Mouse (Mus musculus) cerebellum, adult 9-11 months (tissue): ENCODE results near the gene Sec14l1.
A peak's percentile ranks its signal among the peaks of the same experiment; 100 is the strongest.
"Not testable (repeated sequence)": the region's sequence is repeated elsewhere in the genome, so short reads cannot be mapped to it uniquely, and the experiment has no call there.

Experiments
- DNase-seq: peaks from one replicate; pipeline ENCODE4 v3.0.0; 2022

Sec14l1 gene

GRCm38 (mm10) chr11:117114592-117115345 lies at the start of gene Sec14l1:
Gene Sec14l1, plus strand, starts transcription at chr11:117115168.
- DNase-seq: peak; percentile 99

DNA sequence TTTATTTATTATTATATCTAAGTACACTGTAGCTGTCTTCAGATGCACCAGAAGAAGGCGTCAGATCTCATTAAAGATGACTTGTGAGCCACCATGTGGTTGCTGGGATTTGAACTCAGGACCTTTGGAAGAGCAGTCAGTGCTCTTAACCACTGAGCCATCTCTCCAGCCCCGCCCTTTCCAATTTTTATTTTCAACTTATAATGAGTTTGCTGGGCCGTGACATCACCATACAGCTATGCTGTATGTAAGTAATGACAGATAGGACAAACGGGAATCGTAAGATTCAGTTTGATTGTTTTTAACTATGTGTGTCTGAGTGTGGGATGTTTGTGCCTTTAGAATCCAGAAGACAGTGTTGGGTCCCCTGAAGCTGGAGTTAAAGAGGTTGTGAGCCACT lies 49.4 kb upstream of the Sec14l1 start:
- DNase-seq: not testable (repeated sequence)

GRCm38 (mm10) chr11:117066738-117067137 lies 48.2 kb upstream of the Sec14l1 start:
- no peak for DNase-seq

- no peak for DNase-seq
Observed at GRCm38 (mm10) chr11:117068332-117068731, 46.6 kb upstream of the Sec14l1 start.

DNA sequence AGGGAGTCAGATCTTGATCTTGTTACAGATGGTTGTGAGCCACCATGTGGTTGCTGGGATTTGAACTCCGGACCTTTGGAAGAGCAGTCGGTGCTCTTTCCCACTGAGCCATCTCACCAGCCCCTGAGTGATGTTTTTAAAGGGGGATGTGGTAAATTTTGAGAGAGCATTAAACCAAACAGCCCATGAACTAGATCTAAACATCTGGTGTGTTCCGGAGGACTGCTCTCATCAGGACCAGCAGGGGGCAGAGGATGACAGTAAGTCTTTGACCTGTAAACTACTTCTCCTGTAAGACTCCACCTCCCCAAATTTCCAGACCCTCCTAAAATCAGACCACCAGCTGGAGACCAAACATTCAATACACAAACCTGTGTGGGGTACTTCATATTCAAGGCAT lies 45.9 kb upstream of the Sec14l1 start:
- DNase-seq: no peak

DNA sequence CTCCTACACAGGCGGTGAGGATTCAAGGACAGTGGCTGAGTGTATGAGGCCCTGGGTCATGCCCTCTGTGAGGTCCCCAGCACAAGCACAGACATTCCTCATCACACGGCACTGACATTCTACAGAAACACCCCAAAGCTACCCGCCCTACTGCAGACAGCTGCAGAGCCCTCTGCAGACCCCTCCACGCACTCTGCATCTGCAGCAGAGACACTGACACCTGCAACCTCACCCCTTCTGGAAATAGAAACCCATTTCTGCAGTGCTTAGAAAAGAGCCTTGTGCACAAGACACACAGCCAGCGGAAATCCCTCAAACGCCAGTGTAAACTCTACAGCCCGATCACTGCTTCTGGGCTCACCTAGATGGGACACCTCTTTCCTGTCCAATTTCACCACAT lies 44.3 kb upstream of the Sec14l1 start:
- DNase-seq: no peak

- DNase-seq: peak; percentile 75
Observed at GRCm38 (mm10) chr11:117072128-117072527, 42.8 kb upstream of the Sec14l1 start.

GRCm38 (mm10) chr11:117073426-117073825 lies 41.5 kb upstream of the Sec14l1 start:
- no peak for DNase-seq

DNA sequence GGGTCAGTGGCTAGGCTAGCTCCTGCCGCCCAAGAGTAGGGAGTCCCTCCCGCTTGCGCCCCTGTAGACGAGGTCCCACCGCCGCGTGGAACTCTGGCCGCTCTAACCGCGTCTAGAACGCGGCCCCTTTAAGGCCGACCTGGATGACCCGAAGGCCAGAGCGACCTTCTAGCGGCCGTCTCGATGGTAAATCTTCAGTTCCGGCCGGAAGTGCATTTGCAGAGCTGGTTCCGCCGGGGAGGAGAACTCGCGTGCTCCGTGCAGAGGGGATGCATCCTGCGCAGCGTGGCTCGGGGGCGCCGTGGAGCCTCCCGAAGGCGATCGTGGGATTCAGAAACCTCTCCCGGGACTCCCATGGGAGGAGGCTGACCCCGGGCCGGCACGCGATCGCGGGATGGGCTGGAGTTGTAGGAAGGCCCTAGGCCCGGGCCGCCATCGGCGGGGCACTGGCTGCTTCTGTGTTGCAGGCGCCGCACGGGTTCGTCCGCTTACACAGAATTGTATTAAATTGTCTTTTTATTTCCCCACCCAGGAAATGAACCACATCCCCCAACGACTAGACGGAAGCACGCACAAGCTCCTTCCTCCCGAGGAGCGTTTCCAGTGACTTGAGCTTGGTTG lies 38.3 kb upstream of the Sec14l1 start:
- peak; percentile 83 for DNase-seq

DNA sequence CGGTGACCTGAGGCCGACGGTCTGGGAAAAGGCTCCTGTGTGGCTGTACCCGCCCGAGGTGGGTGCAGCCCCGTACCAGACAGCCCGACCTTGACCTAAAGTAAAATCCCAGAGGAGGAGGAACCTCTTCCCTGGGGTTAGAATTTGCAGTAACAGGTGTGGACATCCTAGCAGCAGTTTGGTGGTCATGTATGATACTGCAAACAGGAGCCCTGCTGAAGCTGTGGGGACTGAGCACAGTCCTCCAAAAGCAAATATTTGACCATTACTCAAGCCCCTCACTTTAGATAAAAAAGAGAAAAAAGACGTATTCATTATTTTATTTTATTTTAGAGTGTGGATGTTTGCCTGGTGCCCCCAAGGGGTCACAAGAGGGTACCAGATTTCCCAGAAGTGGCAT lies 37.7 kb upstream of the Sec14l1 start:
- DNase-seq: no peak

DNA sequence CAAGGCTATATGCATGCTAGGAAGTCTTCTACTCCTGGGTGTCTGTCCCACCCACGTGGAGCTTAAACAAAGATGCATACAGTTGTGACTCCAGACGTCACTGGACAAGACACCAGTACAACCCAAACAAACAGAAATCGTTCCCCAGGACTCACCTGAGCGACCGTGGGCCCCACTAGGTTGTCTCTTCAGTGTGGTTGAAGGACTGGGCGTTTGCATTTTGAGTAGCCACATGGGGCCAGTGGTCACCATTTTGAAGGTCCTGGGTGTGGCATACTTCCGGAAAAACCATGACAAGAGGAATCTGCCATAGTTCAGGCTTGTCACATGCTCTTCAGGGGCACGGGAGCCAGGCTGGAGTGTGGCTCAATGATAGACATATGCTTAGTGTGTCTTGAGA lies 37.1 kb upstream of the Sec14l1 start:
- DNase-seq: no peak

GRCm38 (mm10) chr11:117078637-117079240 lies 36.2 kb upstream of the Sec14l1 start:
- no peak for DNase-seq

GRCm38 (mm10) chr11:117079651-117080190 lies 35.2 kb upstream of the Sec14l1 start:
- no peak for DNase-seq

- DNase-seq: no peak
Observed at GRCm38 (mm10) chr11:117080209-117080608, 34.8 kb upstream of the Sec14l1 start.

- peak; percentile 80 for DNase-seq
Observed at GRCm38 (mm10) chr11:117081165-117082064, 33.6 kb upstream of the Sec14l1 start.

DNA sequence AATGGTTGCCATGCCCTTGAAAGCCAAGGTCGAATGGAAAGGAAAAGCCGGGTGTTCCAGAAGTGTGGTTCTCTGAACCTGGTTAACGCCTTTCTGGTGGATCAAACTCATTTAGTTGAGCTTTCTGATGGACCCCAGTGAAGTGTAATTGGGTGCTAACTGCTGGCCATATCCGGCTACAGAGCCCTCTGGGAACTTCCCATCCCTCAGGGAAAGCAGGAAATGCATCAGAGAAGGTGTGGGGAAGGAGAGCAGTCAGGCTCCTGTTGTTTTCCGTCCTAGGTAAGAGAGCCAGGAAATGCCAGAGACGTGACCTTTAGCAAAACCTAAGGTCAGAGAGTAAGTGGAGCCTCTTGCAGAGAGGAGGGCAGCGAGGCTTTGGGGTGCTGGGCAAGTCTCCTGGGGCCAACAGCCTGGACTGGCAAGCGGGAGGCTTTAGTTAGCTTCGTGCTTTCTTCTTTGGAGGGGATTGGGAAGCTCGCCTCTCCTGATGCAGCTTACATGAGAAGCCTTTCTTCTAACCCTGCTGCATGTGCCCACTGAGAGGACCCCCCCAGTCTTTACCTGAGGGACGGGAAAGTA lies 32.5 kb upstream of the Sec14l1 start:
- DNase-seq: no peak

DNA sequence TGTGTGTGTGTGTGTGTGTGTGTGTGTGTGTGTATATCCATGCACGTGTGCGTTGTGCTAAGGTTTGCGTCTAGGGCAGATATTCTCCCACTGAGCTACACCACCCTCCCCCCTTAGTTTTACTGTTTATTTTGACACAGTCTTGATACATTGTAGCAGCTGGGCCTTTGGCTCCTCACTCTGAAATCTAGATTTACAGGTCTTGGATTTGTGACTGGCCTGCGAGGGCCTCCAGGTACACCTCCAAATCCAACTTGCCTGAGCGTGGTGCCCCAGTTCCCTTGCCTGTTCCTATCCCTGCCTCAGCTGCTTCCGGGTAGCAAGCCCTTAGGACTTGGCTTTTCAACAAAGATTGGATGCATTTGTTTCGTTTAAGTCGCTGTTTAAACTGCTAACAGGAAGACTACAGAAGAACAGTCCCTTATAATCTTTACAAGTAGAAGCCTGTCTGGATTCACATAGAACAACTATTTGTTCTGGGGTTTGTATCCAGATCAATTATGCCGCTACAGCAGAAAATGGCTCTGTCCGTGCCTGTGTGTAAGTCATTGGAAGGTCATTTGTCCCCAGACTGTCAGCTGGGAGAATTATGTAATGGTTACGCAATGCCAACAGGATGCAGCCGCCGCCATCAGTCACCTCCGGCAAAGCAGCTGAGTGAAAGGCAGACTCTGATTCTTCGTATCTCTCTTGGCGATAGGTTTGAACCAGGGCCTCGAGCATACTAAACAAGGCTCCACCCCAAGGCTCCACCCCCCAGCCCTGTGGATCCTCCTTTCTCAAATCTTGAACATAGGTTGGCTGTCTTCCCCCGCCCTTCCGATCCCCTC lies 31.7 kb upstream of the Sec14l1 start:
- no peak for DNase-seq

- DNase-seq: not testable (repeated sequence)
Observed at GRCm38 (mm10) chr11:117083882-117084260, 31.1 kb upstream of the Sec14l1 start.

DNA sequence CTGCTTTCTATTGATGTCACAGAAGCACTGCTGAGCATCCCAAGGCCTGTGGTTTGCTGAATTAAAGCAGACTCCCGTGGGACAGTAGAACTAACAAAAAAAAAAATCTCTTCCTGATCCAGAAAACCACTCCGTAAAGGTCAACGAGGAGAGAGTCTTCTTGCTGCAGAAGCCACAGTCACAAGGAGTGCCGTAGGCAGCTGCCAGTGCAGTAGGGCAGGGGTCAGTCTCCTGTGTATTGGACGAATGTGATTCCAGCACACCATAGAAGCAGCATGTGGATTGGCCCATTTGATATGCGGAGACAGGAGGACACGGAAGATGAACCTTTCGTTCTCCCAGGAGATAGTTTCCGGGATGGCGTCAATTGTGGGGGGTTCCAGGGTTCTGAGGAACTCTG lies 28.8 kb upstream of the Sec14l1 start:
- no peak for DNase-seq

GRCm38 (mm10) chr11:117087036-117087799 lies 27.8 kb upstream of the Sec14l1 start:
- DNase-seq: no peak
